In the genomic region with DNA sequence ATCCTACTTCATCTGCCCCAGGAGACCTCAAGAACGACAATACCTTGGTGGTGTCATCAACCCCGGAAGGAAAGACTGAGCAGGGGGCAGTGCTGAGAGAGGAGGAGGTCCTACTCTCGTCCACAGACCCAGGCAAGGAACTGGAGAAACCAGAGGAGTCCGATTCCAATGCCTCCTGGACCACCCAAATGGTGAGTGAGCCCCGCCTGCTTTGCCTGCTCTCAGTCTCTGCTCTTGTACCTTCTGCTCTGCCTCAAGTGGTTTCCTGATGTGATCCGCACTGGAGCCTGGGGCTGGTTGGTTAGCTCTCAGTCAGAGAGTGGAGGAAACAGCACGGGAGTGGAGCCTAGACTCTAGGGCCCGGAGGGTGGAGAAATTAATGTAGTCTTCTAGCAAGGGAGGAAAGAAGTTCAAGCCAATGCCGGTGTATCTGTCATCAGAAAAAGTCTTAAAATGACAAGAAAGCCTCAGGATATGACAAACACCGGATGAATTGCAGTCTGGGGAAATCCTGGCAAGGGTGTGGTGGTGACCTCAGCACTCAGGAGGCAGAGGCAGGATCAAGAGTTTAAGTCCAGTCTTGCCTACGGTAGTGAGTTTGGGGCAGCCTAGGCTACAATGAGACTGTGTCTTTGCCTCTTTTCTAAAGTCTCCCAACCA, we compare ENCODE assay signal across 23 mouse cellular contexts. TPM values are rescaled to one million over a fixed set of nuclear protein-coding genes. Genes with fewer than 3 reads are reported as not detected.
DNase-seq lines count a peak whose midpoint lies in the region; ATAC-seq and TF ChIP-seq lines count a peak whose summit lies in the region.
"Had no signal": no experiment of that assay in that cellular context is flagged by ENCODE, and none has a peak within 500 bp of the region (broad histone marks: within the 10 kb centered on the region; RNA-seq: fewer than 3 reads in every experiment).

No protein-coding gene starts in this region.

- no peak for TF ChIP-seq CTCF in E14TG2a.4 (conservative IDR thresholded peaks at IDR 0.05; ENCODE audit: low read length)

- no peaks in the 10 kb centered on the region for H3K36me3 ChIP-seq in embryonic facial prominence, embryonic 11.5 days (replicated peaks; ENCODE audit: control insufficient read depth, insufficient read depth, low read depth, low read length)
- H3K36me3 ChIP-seq in embryonic facial prominence, embryonic 10.5 days (replicated peaks): no peaks in the 10 kb centered on the region
- H3K36me3 ChIP-seq in E14TG2a.4 (ENCODE audit: insufficient read depth, low read length): peaks cover 40% of the 10 kb centered on the region
- H3K36me3 ChIP-seq: hindbrain, embryonic 10.5 days; midbrain, embryonic 15.5 days; neural tube, embryonic 13.5 days had no signal

- H3K9ac ChIP-seq in embryonic facial prominence, embryonic 11.5 days (replicated peaks; ENCODE audit: low read length): no peak overlapping the region
- H3K9ac ChIP-seq: limb, embryonic 12.5 days; liver, embryonic 12.5 days; midbrain, embryonic 15.5 days; neural tube, embryonic 13.5 days had no signal

- no peaks in the 10 kb centered on the region for H3K27me3 ChIP-seq in embryonic facial prominence, embryonic 11.5 days (ENCODE audit: control insufficient read depth, insufficient read depth, low read length)
- peaks cover 15% of the 10 kb centered on the region for H3K27me3 ChIP-seq in embryonic facial prominence, embryonic 10.5 days (replicated peaks; ENCODE audit: low read depth, poor library complexity, severe bottlenecking)
- peaks cover 11% of the 10 kb centered on the region for H3K27me3 ChIP-seq in E14TG2a.4 (ENCODE audit: insufficient read depth, low read length)
- H3K27me3 ChIP-seq: limb, embryonic 12.5 days; liver, embryonic 12.5 days; midbrain, embryonic 15.5 days; neural tube, embryonic 13.5 days had no signal

- H3K9me3 ChIP-seq in embryonic facial prominence, embryonic 11.5 days (replicated peaks; ENCODE audit: control insufficient read depth, low read length): no peaks in the 10 kb centered on the region
- H3K9me3 ChIP-seq in embryonic facial prominence, embryonic 10.5 days: no peaks in the 10 kb centered on the region
- no peaks in the 10 kb centered on the region for H3K9me3 ChIP-seq in E14TG2a.4 (ENCODE audit: low read length)
- H3K9me3 ChIP-seq: hindbrain, embryonic 10.5 days; limb, embryonic 12.5 days; liver, embryonic 12.5 days; midbrain, embryonic 15.5 days; neural tube, embryonic 13.5 days had no signal

- no peak overlapping the region for H3K27ac ChIP-seq in embryonic facial prominence, embryonic 11.5 days (replicated peaks; ENCODE audit: low read depth, low read length)
- H3K27ac ChIP-seq in embryonic facial prominence, embryonic 10.5 days (replicated peaks): no peak overlapping the region
- peak overlapping the region; percentile 76 for H3K27ac ChIP-seq in brown adipose tissue, adult 24 weeks (replicated peaks; ENCODE audit: low read depth, low read length)
- H3K27ac ChIP-seq: hindbrain, embryonic 10.5 days; kidney, postnatal 0 days; limb, embryonic 12.5 days; liver, embryonic 12.5 days; midbrain, embryonic 15.5 days; neural tube, embryonic 13.5 days had no signal

- DNase-seq in embryonic facial prominence, embryonic 11.5 days (ENCODE audit: low spot score): peak; percentile 45
- no peak for DNase-seq in embryonic facial prominence, embryonic 10.5 days (ENCODE audit: low spot score)
- DNase-seq in kidney, postnatal 14 days: peak; percentile 14
- no peak for DNase-seq in kidney, adult 18-20 months
- DNase-seq in frontal cortex, adult 2 months (ENCODE audit: extremely low spot score in 1 of 2, low spot score in 1 of 2): no peak
- DNase-seq in cerebellum, adult 8-10 months: no peak
- DNase-seq: cerebellum, adult 11-12 months; cerebellum, postnatal 14 days; gastrocnemius, postnatal 14 days; kidney, adult 11 months; lung, adult 2 months; retina, postnatal 1 day; right cerebral cortex, postnatal 25 days; thymus, postnatal 25 days had no signal

- H3K4me1 ChIP-seq in embryonic facial prominence, embryonic 11.5 days (ENCODE audit: control insufficient read depth, insufficient read depth, low read length): no peaks in the 10 kb centered on the region
- H3K4me1 ChIP-seq in embryonic facial prominence, embryonic 10.5 days: no peaks in the 10 kb centered on the region
- peaks cover 72% of the 10 kb centered on the region for H3K4me1 ChIP-seq in E14TG2a.4 (replicated peaks; ENCODE audit: low read depth, low read length)
- no peaks in the 10 kb centered on the region for H3K4me1 ChIP-seq in brown adipose tissue, adult 24 weeks (ENCODE audit: control insufficient read depth, insufficient read depth, insufficient read length, low read length)
- H3K4me1 ChIP-seq: hindbrain, embryonic 10.5 days; limb, embryonic 12.5 days; liver, embryonic 12.5 days; midbrain, embryonic 15.5 days; neural tube, embryonic 13.5 days had no signal

- no peak overlapping the region for H3K4me3 ChIP-seq in embryonic facial prominence, embryonic 11.5 days (ENCODE audit: low read depth, low read length)
- no peak overlapping the region for H3K4me3 ChIP-seq in embryonic facial prominence, embryonic 10.5 days
- peak overlapping the region; percentile 8 for H3K4me3 ChIP-seq in E14TG2a.4 (replicated peaks; ENCODE audit: low read length)
- H3K4me3 ChIP-seq in brown adipose tissue, adult 24 weeks (ENCODE audit: insufficient read depth, low read depth, low read length): no peak overlapping the region
- H3K4me3 ChIP-seq: hindbrain, embryonic 10.5 days; limb, embryonic 12.5 days; liver, embryonic 12.5 days; midbrain, embryonic 15.5 days; neural tube, embryonic 13.5 days had no signal

- no peak overlapping the region for H3K4me2 ChIP-seq in embryonic facial prominence, embryonic 11.5 days (ENCODE audit: low read depth, low read length)
- H3K4me2 ChIP-seq: limb, embryonic 12.5 days; liver, embryonic 12.5 days; midbrain, embryonic 15.5 days; neural tube, embryonic 13.5 days had no signal

- 45% methylated on average over 11 of the region's 11 CpGs for WGBS in embryonic facial prominence, embryonic 11.5 days
- WGBS in embryonic facial prominence, embryonic 10.5 days: 48% methylated on average over 11 of the region's 11 CpGs

- no peak for ATAC-seq in embryonic facial prominence, embryonic 11.5 days (replicated peaks; ENCODE audit: insufficient number of reproducible peaks, low FRiP score, low TSS enrichment, low read depth)
- ATAC-seq: forebrain, embryonic 14.5 days; liver, embryonic 12.5 days; midbrain, embryonic 15.5 days had no signal

RNA-seq across cellular contexts. Expression of gene Rnf213, which starts 9.7 kb away (rescaled TPM):
- polyA plus RNA-seq in embryonic facial prominence, embryonic 11.5 days (2014; fragmentation: Nextera tagmentation; extraction: Ambion mirVana): 1.7 and 1.8 TPM in 2 replicates
- polyA plus RNA-seq in embryonic facial prominence, embryonic 10.5 days (2016; fragmentation: Nextera tagmentation; extraction: Ambion mirVana): 1.4 TPM in 2 replicates
- 8.6 and 11.1 TPM in 2 replicates for polyA plus RNA-seq in brown adipose tissue, adult 24 weeks (2012; ENCODE audit: insufficient read depth, insufficient read length, missing spikeins)
- 8.9 and 9.1 TPM in 2 replicates for polyA plus RNA-seq in frontal cortex, adult 2 months (2012; rRNA removed)

RNA-seq across cellular contexts. Expression of gene Slc26a11, which starts 47.3 kb away (rescaled TPM):
- polyA plus RNA-seq in embryonic facial prominence, embryonic 11.5 days (2014; fragmentation: Nextera tagmentation; extraction: Ambion mirVana): 5.5 and 7.1 TPM in 2 replicates
- polyA plus RNA-seq in embryonic facial prominence, embryonic 10.5 days (2016; fragmentation: Nextera tagmentation; extraction: Ambion mirVana): 7.6 and 8.2 TPM in 2 replicates
- 2.1 and 3.1 TPM in 2 replicates for polyA plus RNA-seq in brown adipose tissue, adult 24 weeks (2012; ENCODE audit: insufficient read depth, insufficient read length, missing spikeins)
- polyA plus RNA-seq in frontal cortex, adult 2 months (2012; rRNA removed): 5.9 and 6.6 TPM in 2 replicates

RNA-seq across cellular contexts. Expression of gene Sgsh, which starts 47.3 kb away (rescaled TPM):
- 4.5 and 6.2 TPM in 2 replicates for polyA plus RNA-seq in embryonic facial prominence, embryonic 11.5 days (2014; fragmentation: Nextera tagmentation; extraction: Ambion mirVana)
- polyA plus RNA-seq in embryonic facial prominence, embryonic 10.5 days (2016; fragmentation: Nextera tagmentation; extraction: Ambion mirVana): 5.4 and 5.5 TPM in 2 replicates
- polyA plus RNA-seq in brown adipose tissue, adult 24 weeks (2012; ENCODE audit: insufficient read depth, insufficient read length, missing spikeins): 3.8 and 7.7 TPM in 2 replicates
- 5.0 and 5.8 TPM in 2 replicates for polyA plus RNA-seq in frontal cortex, adult 2 months (2012; rRNA removed)

Comparison
In these comparisons a context has a peak if more than half of its experiments do, and no peak if none do; other contexts are left out.
1. DNase-seq: peak in embryonic facial prominence, embryonic 11.5 days (single experiment) and kidney, postnatal 14 days (single experiment); none in embryonic facial prominence, embryonic 10.5 days (single experiment), kidney, adult 18-20 months (single experiment), frontal cortex, adult 2 months (0 of 2) and cerebellum, adult 8-10 months (single experiment).